Mouse (Mus musculus): ENCODE results near the gene Trpm8. TPM values are rescaled to one million over a fixed set of nuclear protein-coding genes. Genes with fewer than 3 reads are reported as not detected.

Gene Trpm8
- polyA plus RNA-seq, 1 experiment from 2014 or later: not detected

- 66% methylated on average over 9 of the region's 9 CpGs for WGBS
- Histone ChIP-seq H3K4me2 (replicated peaks) (no peak overlapping the region), H3K27ac (0 out of 2 replicates have a peak overlapping the region, but pooled peaks have one; percentile 46), H3K9ac (no peak overlapping the region), H3K4me1 (no peaks in the 10 kb centered on the region), H3K9me3 (no peaks in the 10 kb centered on the region), H3K27me3 (no peaks in the 10 kb centered on the region), H3K36me3 (no peaks in the 10 kb centered on the region), H3K4me3 (no peak overlapping the region)
- no peak for ATAC-seq (ENCODE audit: insufficient number of reproducible peaks, insufficient read depth, low FRiP score, low TSS enrichment)
Measured at GRCm38 (mm10) chr1:88437206-88438126, 160.0 kb downstream of the Trpm8 start.

Other genes with a start within 250 kb of the Trpm8 start
- gene Ugt1a10, start 222.3 kb upstream of the Trpm8 start, polyA plus RNA-seq (2016; fragmentation: Nextera tagmentation; extraction: Ambion mirVana): not detected in 2 replicates
- gene Ugt1a9, start 206.9 kb upstream of the Trpm8 start, polyA plus RNA-seq (2016; fragmentation: Nextera tagmentation; extraction: Ambion mirVana): not detected in 2 replicates
- gene Ugt1a8, start 189.8 kb upstream of the Trpm8 start, polyA plus RNA-seq (2016; fragmentation: Nextera tagmentation; extraction: Ambion mirVana): not detected in 2 replicates
- 0.63 and 0.66 TPM in 2 replicates for gene Ugt1a7c, start 182.6 kb upstream of the Trpm8 start, polyA plus RNA-seq (2016; fragmentation: Nextera tagmentation; extraction: Ambion mirVana)
- gene Ugt1a6b, start 174.4 kb upstream of the Trpm8 start, polyA plus RNA-seq (2016; fragmentation: Nextera tagmentation; extraction: Ambion mirVana): not detected in 2 replicates
- 1.1 and 1.5 TPM in 2 replicates for gene Ugt1a6a, start 142.9 kb upstream of the Trpm8 start, polyA plus RNA-seq (2016; fragmentation: Nextera tagmentation; extraction: Ambion mirVana)
- not detected in 2 replicates for gene Ugt1a5, start 111.6 kb upstream of the Trpm8 start, polyA plus RNA-seq (2016; fragmentation: Nextera tagmentation; extraction: Ambion mirVana)
- not detected in 2 replicates for gene Ugt1a2, start 77.1 kb upstream of the Trpm8 start, polyA plus RNA-seq (2016; fragmentation: Nextera tagmentation; extraction: Ambion mirVana)
- 16.1 and 17.0 TPM in 2 replicates for gene Dnajb3, start 71.9 kb upstream of the Trpm8 start, polyA plus RNA-seq (2016; fragmentation: Nextera tagmentation; extraction: Ambion mirVana)
- gene Ugt1a1, start 65.7 kb upstream of the Trpm8 start, polyA plus RNA-seq (2016; fragmentation: Nextera tagmentation; extraction: Ambion mirVana): not detected in 2 replicates
- 0.80 and 1.6 TPM in 2 replicates for gene Mroh2a, start 50.7 kb upstream of the Trpm8 start, polyA plus RNA-seq (2016; fragmentation: Nextera tagmentation; extraction: Ambion mirVana)
- gene Hjurp, start within 50 bp of the Trpm8 start, polyA plus RNA-seq (2016; fragmentation: Nextera tagmentation; extraction: Ambion mirVana): 231 and 234 TPM in 2 replicates
- not detected in 2 replicates for gene Spp2, start 129.3 kb downstream of the Trpm8 start, polyA plus RNA-seq (2016; fragmentation: Nextera tagmentation; extraction: Ambion mirVana)
- gene Glrp1, start 232.4 kb downstream of the Trpm8 start, polyA plus RNA-seq (2016; fragmentation: Nextera tagmentation; extraction: Ambion mirVana): not detected in 2 replicates

Data from embryonic facial prominence, embryonic 12.5 days (tissue).